Mouse (Mus musculus) kidney, postnatal 0 days (tissue): Measurements from ENCODE around the gene Olfr331. TPM values are rescaled to one million over a fixed set of nuclear protein-coding genes. Genes with fewer than 3 reads are reported as not detected.
A peak's percentile ranks its signal among the peaks of the same experiment; 100 is the strongest.
"Not testable (repeated sequence)": the region's sequence is repeated elsewhere in the genome, so short reads cannot be mapped to it uniquely, and the experiment has no call there.

ENCODE experiments used
- ATAC-seq: fragments of 200-750 bp; cut with Nextera tagmentation; replicated peaks from 2 replicates; pipeline ENCODE4 v1.8.0; 2017; ENCODE audit warnings: low read depth, moderate number of reproducible peaks, moderate TSS enrichment, moderate library complexity; ENCODE audit not compliant: low FRiP score
- DNase-seq: peaks from one replicate; pipeline ENCODE4 v3.0.0-alpha.2; 2016; ENCODE audit warnings: low spot score
- H3K27ac ChIP-seq: fragments of 300-500 bp; sonication (generic); 2 replicates; pipeline ENCODE4 v1.5.1; 2014; ENCODE audit warnings: mild to moderate bottlenecking
- H3K27me3 ChIP-seq: fragments of 300-500 bp; sonication (generic); 2 replicates; pipeline ENCODE4 v1.6.1; 2014; ENCODE audit warnings: low read length, mixed read lengths; ENCODE audit not compliant: insufficient read depth
- H3K36me3 ChIP-seq: fragments of 300-500 bp; sonication (generic); 2 replicates; pipeline ENCODE4 v1.6.1; 2014; ENCODE audit warnings: low read length, mixed read lengths; ENCODE audit not compliant: insufficient read depth
- H3K4me1 ChIP-seq: fragments of 300-500 bp; sonication (generic); replicated peaks from 2 replicates; pipeline ENCODE4 v1.6.1; 2014; ENCODE audit warnings: antibody characterized with exemption, low read length, mixed read lengths; ENCODE audit not compliant: insufficient read depth
- H3K4me2 ChIP-seq: fragments of 300-500 bp; sonication (generic); 2 replicates; pipeline ENCODE4 v1.6.1; 2014; ENCODE audit warnings: mild to moderate bottlenecking, low read length, moderate library complexity, mixed read lengths
- H3K4me3 ChIP-seq: fragments of 300-500 bp; sonication (generic); replicated peaks from 2 replicates; pipeline ENCODE4 v1.5.1; 2014; ENCODE audit warnings: low read depth, low read length
- H3K9ac ChIP-seq: fragments of 300-500 bp; sonication (generic); 2 replicates; pipeline ENCODE4 v1.6.1; 2014; ENCODE audit warnings: low read depth, low read length
- H3K9me3 ChIP-seq: fragments of 300-500 bp; sonication (generic); replicated peaks from 2 replicates; pipeline ENCODE4 v1.6.1; 2016; ENCODE audit warnings: low read length, inconsistent platforms, mixed read lengths
- CTCF ChIP-seq: IDR thresholded peaks from 2 replicates; pipeline ENCODE4 v1.5.1; 2016; ENCODE audit warnings: antibody characterized with exemption, low read depth, mild to moderate bottlenecking, moderate library complexity
- WGBS: fragments of 180-500 bp; shearing (Covaris S2); extraction: QIAGEN DNeasy Blood & Tissue Kit; methylation state at CpG from one replicate; pipeline ENCODE4 v1.1.7; 2014; 5-methylcytosine and 5-hydroxymethylcytosine counted together
- polyA plus RNA-seq: library from polyadenylated mRNA; unstranded; fragments of >200 nt; fragmentation: Nextera tagmentation; extraction: Ambion mirVana; gene quantifications from 2 replicates; pipeline ENCODE4 v1.2.1, GENCODE M21; 2015

The Olfr331 gene
- not detected in 2 replicates for polyA plus RNA-seq

DNA sequence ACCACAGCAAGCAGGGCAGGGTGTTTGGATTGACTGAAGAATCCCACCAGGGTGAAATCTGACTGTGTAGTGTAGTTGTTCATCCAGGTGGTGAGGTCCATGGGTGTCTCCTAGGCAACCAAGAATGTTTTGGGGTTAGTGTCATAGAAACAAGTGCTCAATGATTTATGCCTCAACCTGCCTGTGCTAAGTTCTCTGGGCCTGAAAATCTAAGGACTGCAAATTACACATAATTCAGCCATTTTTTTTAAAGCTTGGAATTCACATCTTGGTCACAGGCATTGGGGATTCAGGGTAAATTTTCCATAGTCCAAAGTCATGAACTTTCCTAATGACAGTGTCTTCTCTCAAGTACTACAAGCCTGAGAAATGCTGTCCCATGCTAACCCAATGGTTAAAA is at the start of gene Olfr331:
Gene Olfr331, minus strand, starts transcription at position 101 of the 400 bp plus-strand sequence.
- not testable (repeated sequence) for H3K9me3 ChIP-seq, H3K36me3 ChIP-seq, H3K4me3 ChIP-seq, H3K27ac ChIP-seq, DNase-seq, H3K4me2 ChIP-seq, ATAC-seq, H3K9ac ChIP-seq, H3K27me3 ChIP-seq, H3K4me1 ChIP-seq

DNA sequence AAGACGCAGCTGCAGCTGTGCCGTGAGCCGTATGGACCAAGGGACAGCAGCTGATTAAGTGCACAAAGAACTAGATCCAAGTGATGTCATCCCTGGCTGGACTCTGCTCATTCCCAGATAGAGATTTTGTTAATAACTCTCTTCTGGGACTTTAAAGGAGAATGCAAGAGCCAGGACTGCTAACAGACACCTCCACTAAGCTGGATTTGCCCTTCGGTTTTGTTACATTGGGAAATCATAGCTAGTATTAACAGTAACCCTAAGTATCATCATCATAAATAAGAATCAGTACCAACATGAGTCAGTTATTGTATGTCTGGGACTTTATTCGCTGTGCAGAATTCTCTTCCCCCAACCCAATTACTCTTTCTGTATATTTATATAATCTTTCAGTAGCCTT is 44.0 kb upstream of the Olfr331 start, which contains the start of gene Olfr329-ps:
Gene Olfr329-ps, minus strand, starts transcription at position 101 of the 400 bp plus-strand sequence.
- no peaks in the 10 kb centered on the region for H3K4me1 ChIP-seq
- DNase-seq (no peak), ATAC-seq (no peak)
- no peaks in the 10 kb centered on the region for H3K9me3 ChIP-seq
- H3K9ac ChIP-seq, result no peak within 1 kb of the TSS
- H3K4me2 ChIP-seq, result no peak within 1 kb of the TSS
- no peak within 1 kb of the TSS for H3K27ac ChIP-seq
- WGBS, result 84% methylated on average over 5 of the region's 5 CpGs
- no peak within 1 kb of the TSS for H3K4me3 ChIP-seq
- no peak for TF ChIP-seq CTCF
- no peaks in the 10 kb centered on the region for H3K36me3 ChIP-seq
- no peaks in the 10 kb centered on the region for H3K27me3 ChIP-seq

DNA sequence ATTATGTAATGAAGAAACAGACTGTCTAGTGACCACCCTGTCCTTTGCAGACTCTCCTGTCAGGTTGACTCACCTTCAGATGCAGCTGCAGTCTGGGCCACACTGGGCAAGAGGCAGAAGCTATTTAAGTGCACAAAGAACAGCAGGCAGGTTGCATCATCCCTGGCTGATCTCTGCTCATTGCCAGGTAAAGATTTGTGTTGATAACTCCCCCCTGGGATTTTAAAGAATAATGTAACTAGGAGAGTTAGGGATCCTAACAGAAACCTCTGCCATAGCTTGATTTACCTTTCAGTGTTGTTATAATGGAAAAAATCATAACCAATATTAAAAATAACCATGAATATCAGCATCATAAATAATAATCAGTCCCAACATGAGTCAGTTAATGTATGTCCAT is 32.4 kb upstream of the Olfr331 start, which contains the start of gene Olfr330:
Gene Olfr330, minus strand, starts transcription at position 101 of the 400 bp plus-strand sequence.
- H3K4me2 ChIP-seq, H3K36me3 ChIP-seq, H3K4me3 ChIP-seq, H3K27me3 ChIP-seq, H3K9me3 ChIP-seq, H3K4me1 ChIP-seq, DNase-seq, H3K9ac ChIP-seq, H3K27ac ChIP-seq, ATAC-seq: not testable (repeated sequence)

- not testable (repeated sequence) for H3K4me1 ChIP-seq, DNase-seq, H3K27me3 ChIP-seq, H3K36me3 ChIP-seq, ATAC-seq, H3K4me2 ChIP-seq, H3K9me3 ChIP-seq, H3K9ac ChIP-seq, H3K27ac ChIP-seq, H3K4me3 ChIP-seq
- 88% methylated on average over 6 of the region's 9 CpGs for WGBS
Observed at GRCm38 (mm10) chr11:58519756-58520155, 17.4 kb upstream of the Olfr331 start.

- H3K4me1 ChIP-seq, H3K27me3 ChIP-seq, DNase-seq, H3K9me3 ChIP-seq, H3K9ac ChIP-seq, H3K4me2 ChIP-seq, ATAC-seq, H3K36me3 ChIP-seq, H3K27ac ChIP-seq, H3K4me3 ChIP-seq: not testable (repeated sequence)
- WGBS, result 96% methylated on average over 16 of the region's 18 CpGs
Observed at GRCm38 (mm10) chr11:58518916-58519315, 16.5 kb upstream of the Olfr331 start.

DNA sequence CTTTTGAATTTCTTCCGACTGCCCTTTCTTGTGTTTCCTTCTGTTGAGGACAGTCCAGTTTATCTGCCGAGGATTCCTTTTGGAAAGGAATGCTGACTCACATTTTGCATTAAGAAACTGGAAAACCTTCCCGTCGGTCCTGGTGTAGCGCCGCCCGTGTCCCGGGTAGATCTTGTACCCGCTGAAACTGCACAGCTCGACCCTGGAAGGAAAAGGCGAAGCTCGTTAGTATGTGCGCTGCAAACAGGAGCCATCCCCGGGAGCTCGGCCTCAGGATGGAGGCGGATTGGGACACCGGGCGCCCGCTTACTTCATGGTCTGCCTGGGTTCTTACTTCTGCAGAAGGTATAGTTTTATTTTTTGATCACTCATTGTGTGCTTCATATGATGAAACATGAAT is 6.7 kb upstream of the Olfr331 start:
- not testable (repeated sequence) for H3K9ac ChIP-seq, H3K27ac ChIP-seq, H3K4me2 ChIP-seq, H3K27me3 ChIP-seq, H3K4me3 ChIP-seq, H3K4me1 ChIP-seq, H3K9me3 ChIP-seq, ATAC-seq, DNase-seq, H3K36me3 ChIP-seq
- WGBS, result 89% methylated on average over 19 of the region's 19 CpGs

- DNase-seq, result peak; percentile 64
- Histone ChIP-seq H3K4me1 (no peaks in the 10 kb centered on the region), H3K36me3 (no peaks in the 10 kb centered on the region), H3K4me2 (no peak overlapping the region), H3K27ac (no peak overlapping the region), H3K9ac (no peak overlapping the region), H3K27me3 (no peaks in the 10 kb centered on the region), H3K9me3 (no peaks in the 10 kb centered on the region), H3K4me3 (no peak overlapping the region)
- peak; percentile 68 for TF ChIP-seq CTCF
- ATAC-seq, result no peak
- 42% methylated on average over 3 of the region's 3 CpGs for WGBS
Observed at GRCm38 (mm10) chr11:58499290-58499689, 3.1 kb downstream of the Olfr331 start.
